Mouse (Mus musculus) MEL (cell line): ENCODE measurements at regions not wholly inside any gene's neighbourhood (a gene's known extent, or its start where the extent isn't known, plus 50 kb on each side); places are given as distances from the start of the nearest gene placed in this dataset.

ENCODE experiments used
- BHLHE40 ChIP-seq: IDR thresholded peaks from 2 replicates; pipeline ENCODE4 v1.6.1; 2012; ENCODE audit warnings: low read depth, mild to moderate bottlenecking, inconsistent platforms, low read length, improper control_type of control experiment, borderline replicate concordance
- CTCF ChIP-seq, 3 experiments: IDR thresholded peaks in 2 of 3; conservative IDR thresholded peaks in 1 of 3; 2 replicates each; pipeline ENCODE4 v1.5.1; 2011 to 2012; ENCODE audit warnings: low read length in 3 of 3, low read depth in 2 of 3, mild to moderate bottlenecking in 2 of 3, improper control_type of control experiment in 1 of 3, inconsistent platforms in 1 of 3, mixed read lengths in 1 of 3, moderate library complexity in 1 of 3; ENCODE audit not compliant: control insufficient read depth in 1 of 3, insufficient read depth in 1 of 3, poor library complexity in 1 of 3, severe bottlenecking in 1 of 3
- EP300 ChIP-seq, 2 experiments: IDR thresholded peaks; 2 replicates each; pipeline ENCODE4 v1.6.1; 2011; ENCODE audit warnings: improper control_type of control experiment in 2 of 2, low read length in 2 of 2, low read depth in 1 of 2, mild to moderate bottlenecking in 1 of 2
- GABPA ChIP-seq: IDR thresholded peaks from 2 replicates; pipeline ENCODE4 v1.6.1; 2012; ENCODE audit warnings: low read depth, mild to moderate bottlenecking, inconsistent platforms, low read length, improper control_type of control experiment, moderate library complexity
- GATA1 ChIP-seq: IDR thresholded peaks from 2 replicates; pipeline ENCODE4 v1.6.1; 2011; ENCODE audit warnings: low read depth, low read length, improper control_type of control experiment
- HCFC1 ChIP-seq: IDR thresholded peaks from 2 replicates; pipeline ENCODE4 v1.6.1; 2012; ENCODE audit warnings: low read depth, mild to moderate bottlenecking, inconsistent platforms, low read length, improper control_type of control experiment, moderate library complexity
- MAFK ChIP-seq: IDR thresholded peaks from 2 replicates; pipeline ENCODE4 v1.6.1; 2011; ENCODE audit warnings: low read depth, mild to moderate bottlenecking, low read length, improper control_type of control experiment, borderline replicate concordance
- MAX ChIP-seq: IDR thresholded peaks from 2 replicates; pipeline ENCODE4 v1.6.1; 2011; ENCODE audit warnings: low read length, improper control_type of control experiment
- MYB ChIP-seq: IDR thresholded peaks from 2 replicates; pipeline ENCODE4 v1.6.1; 2011; ENCODE audit warnings: mild to moderate bottlenecking, low read depth, low read length, improper control_type of control experiment
- NRF1 ChIP-seq: IDR thresholded peaks from 2 replicates; pipeline ENCODE4 v1.6.1; 2014; ENCODE audit warnings: low read depth, mild to moderate bottlenecking, inconsistent platforms, low read length, improper control_type of control experiment, moderate library complexity; ENCODE audit not compliant: poor library complexity, insufficient read depth, severe bottlenecking
- POLR2A ChIP-seq, 2 experiments: IDR thresholded peaks; 2 replicates each; pipeline ENCODE4 v1.6.1; 2011 to 2012; ENCODE audit warnings: low read length in 2 of 2, mild to moderate bottlenecking in 2 of 2, control low read depth in 1 of 2, improper control_type of control experiment in 1 of 2, low read depth in 1 of 2, moderate library complexity in 1 of 2; ENCODE audit not compliant: control insufficient read depth in 1 of 2, insufficient read depth in 1 of 2, poor library complexity in 1 of 2
- POLR2AphosphoS2 ChIP-seq: IDR thresholded peaks from 2 replicates; pipeline ENCODE4 v1.6.1; 2011; ENCODE audit warnings: low read length, improper control_type of control experiment
- UBTF ChIP-seq: IDR thresholded peaks from 2 replicates; pipeline ENCODE4 v1.6.1; 2012; ENCODE audit warnings: low read depth, mild to moderate bottlenecking, inconsistent platforms, low read length, improper control_type of control experiment, moderate library complexity, borderline replicate concordance; ENCODE audit not compliant: insufficient read depth
- ZNF384 ChIP-seq: IDR thresholded peaks from 2 replicates; pipeline ENCODE4 v1.6.1; 2012; ENCODE audit warnings: low read depth, mild to moderate bottlenecking, inconsistent platforms, low read length, improper control_type of control experiment

GRCm38 (mm10) chr2:3960213-3960612, 57.3 kb upstream of the Frmd4a start:
- TF ChIP-seq ZNF384 (no peak), CTCF (IDR thresholded peaks at IDR 0.05 in 2 of 3, conservative IDR thresholded peaks at IDR 0.05 in 1 of 3; ENCODE audit: control insufficient read depth in 1 of 3, insufficient read depth in 1 of 3, low read depth in 2 of 3, low read length in 3 of 3, poor library complexity in 1 of 3, severe bottlenecking in 1 of 3) (no peak), UBTF (no peak), GABPA (no peak), HCFC1 (no peak), POLR2A (IDR thresholded peaks at IDR 0.05; ENCODE audit: control insufficient read depth in 1 of 2, insufficient read depth in 1 of 2, low read depth in 1 of 2, low read length in 2 of 2, poor library complexity in 1 of 2) (no peak), POLR2AphosphoS2 (no peak), EP300 (IDR thresholded peaks at IDR 0.05; ENCODE audit: low read depth in 1 of 2, low read length in 2 of 2) (no peak), GATA1 (no peak), MAFK (no peak), BHLHE40 (no peak), NRF1 (no peak), MAX (no peak), MYB (no peak)
